Mouse (Mus musculus): ENCODE results near the gene Gm4871. TPM values are rescaled to one million over a fixed set of nuclear protein-coding genes. Genes with fewer than 3 reads are reported as not detected.
"Not testable (repeated sequence)": the region's sequence is repeated elsewhere in the genome, so short reads cannot be mapped to it uniquely, and the experiment has no call there.

Gm4871 gene
- not detected in 2 replicates for total RNA-seq (2015)
- not detected in 2 replicates for total RNA-seq (2017)

DNA sequence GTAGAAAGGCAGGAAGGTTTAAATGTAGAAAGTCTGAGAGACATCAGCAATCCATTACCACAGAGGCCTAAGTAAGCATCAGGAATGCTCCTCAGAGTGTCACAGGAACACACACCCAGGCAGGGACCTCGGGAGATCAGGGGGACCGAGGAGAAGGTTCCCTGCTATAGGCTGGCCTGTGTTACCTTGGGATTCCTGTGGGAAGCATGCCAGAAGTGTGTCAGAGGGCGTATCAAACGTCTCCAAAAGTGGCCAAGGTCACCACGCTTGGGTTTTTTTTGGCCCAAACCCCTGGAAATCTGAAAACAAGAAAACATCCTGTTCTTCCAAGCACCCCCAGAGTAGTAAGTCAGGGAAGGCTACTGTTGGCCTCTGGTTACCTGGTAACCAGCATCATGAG lies at the start of gene Gm4871:
TSS of gene Gm4871 (minus strand) at position 364 of the 400 bp plus-strand sequence.
- not testable (repeated sequence) for ATAC-seq (replicated peaks; ENCODE audit: poor library complexity)

DNA sequence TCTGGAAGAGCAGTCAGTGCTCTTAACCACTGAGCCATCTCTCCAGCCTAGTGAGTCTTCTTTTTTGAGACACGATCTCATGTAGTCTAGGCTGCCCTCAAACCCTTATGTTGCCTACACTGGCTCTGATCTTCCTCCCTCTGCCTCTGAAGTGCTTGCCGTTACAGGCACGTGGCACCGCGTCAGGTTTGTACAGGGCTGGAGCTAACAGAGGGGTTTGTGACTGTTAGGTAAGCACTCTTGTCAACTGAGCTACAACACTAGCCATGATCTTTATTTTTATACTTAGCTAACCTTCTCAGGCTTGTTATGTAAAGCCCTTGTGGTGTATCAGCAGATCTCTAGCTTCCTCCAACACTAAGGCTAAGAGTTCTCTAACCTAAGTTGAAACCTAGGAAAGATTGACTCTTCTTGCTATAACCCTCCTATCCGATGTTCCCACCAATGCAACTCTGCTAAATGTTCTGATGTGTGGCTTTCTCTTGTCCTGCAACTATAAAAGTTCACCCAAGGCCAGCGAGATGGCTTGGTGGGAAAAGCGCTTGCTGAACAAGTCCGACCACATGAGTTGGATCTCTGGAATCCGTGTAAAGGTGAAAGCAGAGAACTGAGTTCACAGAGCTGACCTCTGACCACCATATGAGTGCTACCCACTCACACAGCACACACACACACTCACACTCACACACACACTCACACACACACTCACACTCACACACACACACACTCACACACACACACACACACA lies 49.5 kb upstream of the Gm4871 start:
- ATAC-seq (replicated peaks; ENCODE audit: poor library complexity): no peak

DNA sequence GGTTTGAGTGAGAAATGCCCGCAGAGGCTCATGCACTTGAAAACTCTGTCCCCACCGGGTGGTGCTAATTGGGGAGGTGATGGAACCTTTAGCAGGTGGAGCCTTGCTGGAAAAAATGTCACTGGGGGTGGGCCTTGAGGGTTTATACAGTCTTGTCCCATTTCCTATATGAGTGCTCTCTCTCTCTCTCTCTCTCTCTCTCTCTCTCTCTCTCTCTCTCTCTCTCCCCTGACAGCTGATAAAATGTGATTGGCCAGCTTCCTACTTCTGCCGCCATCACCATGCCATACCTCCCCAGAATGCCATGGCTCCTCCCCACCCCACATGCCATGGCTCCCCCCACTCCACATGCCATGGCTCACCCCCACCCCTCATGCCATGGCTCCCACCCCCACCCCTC lies 42.5 kb upstream of the Gm4871 start:
- no peak for ATAC-seq (replicated peaks; ENCODE audit: poor library complexity)

DNA sequence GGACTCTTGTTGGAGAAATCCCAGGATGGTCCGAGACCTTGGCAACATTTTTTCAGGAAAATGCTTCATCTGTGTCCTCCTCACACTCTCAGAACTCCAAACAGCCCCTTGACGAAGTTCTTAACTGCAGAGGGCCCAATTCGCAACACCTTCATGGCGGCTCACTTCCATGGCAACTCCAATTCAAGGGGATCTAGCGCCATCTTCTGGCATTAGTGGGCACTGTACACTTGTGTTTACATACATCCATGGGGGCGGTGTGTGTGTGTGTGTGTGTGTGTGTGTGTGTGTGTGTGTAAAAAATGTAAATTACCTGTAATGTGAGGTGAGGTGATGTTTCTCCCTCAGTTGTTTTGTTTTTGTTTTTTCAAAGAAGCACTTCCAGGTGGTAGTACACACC lies 38.8 kb upstream of the Gm4871 start:
- peak; percentile 59; the same call in 1 of the 2 replicates for ATAC-seq (replicated peaks; ENCODE audit: poor library complexity)

DNA sequence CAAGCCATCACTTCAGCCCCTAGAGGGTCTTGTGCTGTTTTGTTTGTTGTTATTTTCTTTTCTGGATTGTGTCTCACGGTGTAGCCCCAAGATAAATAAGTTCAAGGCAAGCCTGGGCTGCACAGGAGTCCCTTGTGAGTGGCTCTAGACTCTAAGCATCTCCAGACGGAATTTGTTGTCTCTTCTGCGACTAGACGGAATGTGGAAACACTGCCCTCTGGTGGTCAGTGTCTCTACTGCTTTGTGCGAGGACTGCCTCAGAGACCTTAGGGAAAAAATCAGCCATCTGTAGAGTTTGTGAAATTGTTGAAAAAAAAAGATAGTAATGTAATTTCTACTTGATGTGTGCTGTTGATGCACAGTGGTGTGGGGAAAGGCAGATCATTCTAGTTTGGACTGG lies 37.2 kb upstream of the Gm4871 start:
- peak; percentile 88 for ATAC-seq (replicated peaks; ENCODE audit: poor library complexity)

DNA sequence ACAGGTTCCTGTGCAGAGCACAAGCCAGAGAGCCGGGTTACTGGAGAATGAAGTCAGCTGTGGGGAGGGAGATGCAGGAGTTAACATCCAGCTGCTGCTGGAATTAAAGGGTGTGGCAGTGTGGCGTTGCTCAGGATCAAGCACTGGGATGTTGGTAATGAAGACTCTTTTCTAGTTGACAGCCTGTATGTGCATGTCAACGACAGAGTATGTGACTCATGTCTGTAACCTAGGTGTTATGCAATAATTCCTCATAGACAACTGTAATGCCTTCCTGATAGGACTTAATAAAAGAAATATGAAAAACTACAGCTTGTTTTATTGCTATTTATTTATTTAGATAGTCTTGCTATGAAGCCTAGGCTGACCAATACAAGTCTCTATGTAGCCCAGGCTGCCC lies 36.3 kb upstream of the Gm4871 start:
- ATAC-seq (replicated peaks; ENCODE audit: poor library complexity): 0 out of 2 replicates have a peak, but pooled peaks have one; percentile 43

DNA sequence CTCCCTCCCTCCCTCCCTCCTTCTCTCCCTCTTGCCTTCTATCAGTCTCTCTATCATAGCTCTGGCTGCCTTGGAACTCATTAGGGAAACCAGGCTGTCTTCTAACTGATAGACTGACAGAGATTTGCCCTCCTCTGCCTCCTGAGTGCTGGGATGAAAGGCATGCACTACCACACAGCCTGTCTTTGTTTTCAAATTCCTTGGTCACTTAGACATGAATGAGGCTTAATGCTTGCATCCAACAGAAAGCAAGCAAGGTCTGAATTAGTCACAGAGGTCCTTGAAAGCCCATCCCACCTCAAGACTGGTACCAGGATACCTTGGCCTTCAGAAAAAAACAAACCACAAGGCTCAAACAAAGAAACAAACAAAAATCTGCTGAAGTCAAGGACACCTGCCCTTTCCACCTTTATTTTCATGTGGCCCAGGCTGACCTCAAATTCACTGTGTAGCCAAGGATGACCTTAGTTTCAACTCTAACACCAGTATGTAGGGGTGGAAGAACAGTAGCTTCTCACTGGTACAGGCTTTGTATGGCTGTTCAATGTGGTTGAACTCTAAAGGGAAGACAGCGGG lies 32.3 kb upstream of the Gm4871 start:
- ATAC-seq (replicated peaks; ENCODE audit: poor library complexity): no peak

DNA sequence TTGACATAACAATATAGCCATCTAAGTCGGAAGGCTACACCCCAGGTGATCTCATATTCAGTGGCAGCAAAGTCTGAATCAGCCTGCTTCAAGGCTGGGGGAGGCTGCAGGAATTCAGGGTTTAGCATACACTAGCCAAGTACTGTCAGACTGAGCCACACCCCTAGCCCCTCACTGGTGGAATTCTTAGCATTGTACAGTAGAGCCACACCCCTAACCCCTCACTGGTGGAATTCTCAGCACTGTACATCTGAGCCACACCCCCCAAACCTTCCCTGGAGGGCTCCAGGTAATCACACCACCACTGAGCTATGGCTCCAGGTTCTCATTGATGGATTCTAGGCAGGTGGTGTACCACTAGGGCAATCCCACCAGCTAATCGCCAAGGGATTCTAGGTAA lies 27.0 kb upstream of the Gm4871 start:
- 0 out of 2 replicates have a peak, but pooled peaks have one; percentile 29 for ATAC-seq (replicated peaks; ENCODE audit: poor library complexity)

DNA sequence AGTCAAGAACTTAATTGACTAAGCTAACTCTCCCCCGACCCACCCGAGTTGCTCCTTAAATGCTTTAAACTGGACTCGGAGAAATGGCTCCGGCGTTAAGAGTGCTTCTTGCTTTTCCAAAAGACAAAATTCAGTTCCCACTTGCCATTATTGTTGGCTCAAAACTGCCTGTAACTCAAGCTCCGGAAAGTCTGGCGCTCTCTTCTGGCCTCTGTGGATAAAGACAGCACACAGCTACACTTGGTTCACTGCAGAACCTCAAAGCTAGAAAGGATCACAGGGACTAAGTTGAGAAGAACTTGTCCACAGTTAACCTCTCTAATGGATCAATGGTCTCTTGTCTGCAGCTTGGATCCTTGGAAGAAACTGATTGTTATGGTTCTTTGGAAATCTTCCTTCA lies 26.2 kb upstream of the Gm4871 start:
- ATAC-seq (replicated peaks; ENCODE audit: poor library complexity): no peak

DNA sequence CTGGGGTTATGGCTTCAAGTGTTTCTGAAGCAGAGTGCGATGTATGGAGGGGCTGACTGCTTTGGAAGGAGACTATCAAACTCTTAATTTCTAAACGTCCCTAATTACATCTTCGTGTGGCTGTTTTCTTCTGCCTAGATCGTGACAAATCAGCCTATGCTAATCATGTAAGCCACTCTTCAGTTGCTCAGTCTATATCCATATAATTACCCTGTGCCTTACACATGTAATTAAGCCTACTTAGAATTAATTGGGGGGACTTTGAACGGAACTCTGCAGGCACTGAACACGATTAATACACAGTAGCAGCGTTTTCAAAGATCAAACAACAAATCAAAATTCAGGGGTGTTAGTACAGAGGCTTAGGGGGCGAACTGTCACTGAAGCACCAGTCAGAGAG lies 25.4 kb upstream of the Gm4871 start:
- ATAC-seq (replicated peaks; ENCODE audit: poor library complexity): no peak

DNA sequence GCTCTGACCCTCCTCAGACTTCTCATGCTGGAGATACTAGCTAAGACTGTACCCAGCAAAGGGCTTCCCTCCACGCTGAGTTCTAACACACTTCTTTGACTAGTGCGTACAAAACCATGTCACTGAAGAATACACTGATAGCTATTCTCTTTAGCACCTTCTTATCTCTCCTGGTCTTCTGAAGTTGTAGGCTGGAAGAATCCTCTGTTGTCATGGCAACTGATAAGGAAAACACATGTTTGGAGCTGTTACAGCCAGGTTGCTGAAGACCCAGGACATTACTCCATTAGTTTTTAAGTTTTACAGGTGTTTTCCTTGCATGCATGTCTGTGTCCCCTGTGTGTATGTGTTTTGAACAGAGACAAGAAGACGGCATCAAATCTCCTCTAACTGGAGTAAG lies 21.6 kb upstream of the Gm4871 start:
- peak; percentile 74 for ATAC-seq (replicated peaks; ENCODE audit: poor library complexity)

DNA sequence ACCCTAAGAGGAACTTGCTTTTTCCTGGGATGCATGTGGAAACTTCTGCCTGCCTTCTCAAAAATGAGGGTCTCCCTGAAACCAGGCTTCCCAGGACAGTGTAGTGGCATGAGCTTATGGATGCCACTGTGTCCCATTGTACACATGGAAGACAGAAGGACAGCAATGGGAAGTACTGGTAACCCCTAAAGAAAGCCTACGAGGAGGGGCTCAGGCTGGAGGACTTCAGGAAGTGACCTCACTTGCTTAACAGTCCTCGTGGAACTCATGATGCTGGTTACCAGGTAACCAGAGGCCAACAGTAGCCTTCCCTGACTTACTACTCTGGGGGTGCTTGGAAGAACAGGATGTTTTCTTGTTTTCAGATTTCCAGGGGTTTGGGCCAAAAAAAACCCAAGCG lies 10.1 kb upstream of the Gm4871 start, which contains the start of gene 1700018F24Rik:
TSS of gene 1700018F24Rik (plus strand) at position 301 of the 400 bp plus-strand sequence.
- ATAC-seq (replicated peaks; ENCODE audit: poor library complexity): not testable (repeated sequence)

DNA sequence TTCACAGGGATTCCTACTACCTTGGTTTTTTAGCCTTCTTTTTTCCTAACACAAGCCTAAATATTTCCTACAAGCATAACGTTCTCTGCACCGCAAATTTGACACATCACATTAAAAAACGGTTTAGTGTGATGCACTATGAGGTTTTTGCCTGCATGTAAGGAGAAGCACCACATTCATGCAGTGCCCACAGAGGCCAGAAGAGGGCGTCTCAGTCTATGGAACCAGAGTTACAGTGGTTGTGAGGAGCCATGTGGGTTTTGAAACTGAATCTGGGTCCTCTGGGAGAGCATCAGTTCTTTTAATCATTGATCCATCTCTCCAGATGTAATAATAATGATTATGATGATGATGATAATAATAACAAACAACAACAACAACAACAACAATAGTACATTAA lies 9.1 kb upstream of the Gm4871 start:
- ATAC-seq (replicated peaks; ENCODE audit: poor library complexity): peak; percentile 82

DNA sequence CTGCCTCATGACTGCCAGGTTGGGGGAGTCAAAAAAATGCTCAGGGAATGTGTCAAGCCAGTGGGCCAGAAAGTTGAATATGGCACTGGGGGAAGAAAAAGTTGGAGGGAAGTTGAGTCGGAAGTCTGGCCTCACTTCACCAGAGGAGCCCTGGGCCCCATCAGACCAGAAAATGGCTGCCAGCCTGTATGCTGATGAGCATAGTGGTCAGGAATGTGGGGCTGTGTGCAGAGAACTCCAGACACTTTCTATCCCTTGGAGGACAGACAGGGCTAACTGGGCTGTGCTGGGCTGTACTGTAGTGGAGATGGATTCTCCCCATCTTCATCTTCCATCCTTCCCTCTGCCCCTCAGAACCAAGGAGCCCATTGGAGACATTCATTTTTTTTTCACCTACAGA lies 2.1 kb downstream of the Gm4871 start:
- not testable (repeated sequence) for ATAC-seq (replicated peaks; ENCODE audit: poor library complexity)

DNA sequence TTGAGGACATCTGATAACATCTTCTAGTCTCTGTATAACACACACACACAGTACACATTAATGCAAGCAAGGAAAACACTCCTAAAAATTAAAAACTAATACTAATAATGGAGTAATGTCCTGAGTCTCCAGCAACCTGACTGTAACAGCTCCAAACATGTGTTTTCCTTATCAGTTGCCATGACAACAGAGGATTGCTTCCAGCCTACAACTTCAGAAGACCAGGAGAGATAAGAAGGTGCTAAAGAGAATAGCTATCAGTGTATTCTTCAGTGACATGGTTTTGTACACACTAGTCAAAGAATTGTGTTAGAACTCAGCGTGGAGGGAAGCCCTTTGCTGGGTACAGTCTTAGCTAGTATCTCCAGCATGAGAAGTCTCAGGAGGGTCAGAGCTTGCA lies 11.8 kb downstream of the Gm4871 start:
- peak; percentile 79 for ATAC-seq (replicated peaks; ENCODE audit: poor library complexity)

DNA sequence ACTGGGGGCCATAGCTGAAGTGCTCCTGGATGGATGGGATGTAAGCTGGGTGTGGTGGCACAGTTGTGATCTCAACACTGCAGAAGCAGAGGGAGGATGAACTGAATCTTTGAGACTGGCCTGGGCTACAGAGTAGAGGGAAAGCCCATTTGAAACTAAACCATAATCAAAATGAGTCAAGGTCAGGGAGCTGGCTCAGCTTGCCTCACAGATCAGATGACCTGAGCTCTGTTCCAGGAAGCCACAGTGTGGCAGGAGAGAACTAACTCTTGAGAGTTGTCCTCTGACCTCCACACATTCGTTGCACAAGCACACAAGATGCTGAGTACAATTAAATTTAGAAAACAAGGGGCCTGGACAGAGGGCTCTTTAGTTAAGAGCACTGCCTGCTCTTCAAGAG lies 12.3 kb downstream of the Gm4871 start:
- not testable (repeated sequence) for ATAC-seq (replicated peaks; ENCODE audit: poor library complexity)

DNA sequence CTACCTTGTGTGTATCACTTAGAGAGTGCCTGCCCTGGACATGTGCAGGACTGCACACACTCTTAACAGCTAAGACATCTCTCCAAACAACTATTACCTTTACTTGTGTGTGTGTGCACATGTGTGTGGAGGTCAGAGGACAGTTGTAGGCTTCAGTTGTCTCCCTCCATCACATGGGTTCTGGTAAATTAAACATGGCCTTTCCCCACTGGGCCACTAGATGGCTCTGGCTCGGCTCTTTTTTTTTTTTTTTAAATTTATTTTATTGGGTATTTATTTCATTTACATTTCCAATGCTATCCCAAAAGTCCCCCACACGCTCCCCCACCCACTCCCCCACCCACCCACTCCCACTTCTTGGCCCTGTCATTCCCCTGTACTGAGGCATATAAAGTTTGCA lies 15.8 kb downstream of the Gm4871 start:
- ATAC-seq (replicated peaks; ENCODE audit: poor library complexity): peak; percentile 58; the same call in 1 of the 2 replicates

DNA sequence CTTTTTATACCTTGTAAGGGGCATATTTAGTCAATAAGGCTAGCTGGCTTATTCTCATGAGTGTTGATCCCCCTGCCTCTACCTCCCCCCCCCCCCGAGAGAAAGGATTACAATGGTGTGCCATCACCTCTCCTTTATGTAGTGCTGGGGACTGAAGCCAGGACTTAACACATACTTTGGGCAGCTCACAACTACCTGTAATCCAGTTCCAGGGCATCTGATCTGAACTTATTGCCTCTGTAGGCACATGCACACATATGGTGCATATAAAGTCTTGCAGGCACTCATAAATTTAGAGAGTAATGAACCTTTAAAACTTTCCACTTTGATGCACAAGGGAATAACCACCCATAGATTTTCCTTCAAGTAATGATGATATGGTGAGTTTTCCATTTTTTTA lies 18.3 kb downstream of the Gm4871 start:
- ATAC-seq (replicated peaks; ENCODE audit: poor library complexity): no peak

DNA sequence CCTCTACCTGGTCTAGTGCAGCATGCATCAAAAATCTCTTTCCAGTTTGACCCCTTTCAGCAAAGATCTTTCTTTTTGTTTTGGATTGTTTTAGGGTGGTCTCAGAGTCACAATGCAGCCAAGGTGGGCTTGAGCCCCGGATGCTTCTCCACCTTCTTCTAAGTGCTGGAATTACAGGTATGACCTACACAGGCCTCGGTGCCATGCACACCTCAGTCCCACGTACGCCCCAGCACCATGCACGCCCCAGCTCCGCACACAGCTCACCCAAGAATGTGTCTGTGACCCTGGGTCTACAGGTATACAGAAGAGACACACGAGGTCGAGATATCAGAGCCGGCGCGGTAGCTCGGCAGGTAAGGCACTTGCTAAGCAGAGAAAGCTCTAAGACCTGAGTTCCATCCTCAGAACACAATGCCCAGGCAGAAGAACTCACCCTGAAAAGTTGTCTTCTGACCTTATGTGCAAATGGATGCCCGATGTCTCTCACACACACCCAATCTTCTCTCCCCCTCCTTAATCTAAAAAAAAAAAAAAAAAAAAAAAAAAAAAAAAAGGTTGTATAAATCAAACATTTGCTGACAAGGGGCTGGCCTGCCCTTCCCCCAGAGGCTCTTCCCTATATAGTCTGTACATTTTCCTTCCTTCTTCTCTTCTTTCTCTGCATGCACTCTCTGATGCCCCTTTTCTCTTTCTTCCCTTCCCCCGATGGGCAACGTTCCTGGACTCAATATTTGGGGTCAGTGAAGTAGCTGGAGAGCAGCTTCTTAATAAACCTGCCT lies 23.5 kb downstream of the Gm4871 start:
- no peak for ATAC-seq (replicated peaks; ENCODE audit: poor library complexity)

DNA sequence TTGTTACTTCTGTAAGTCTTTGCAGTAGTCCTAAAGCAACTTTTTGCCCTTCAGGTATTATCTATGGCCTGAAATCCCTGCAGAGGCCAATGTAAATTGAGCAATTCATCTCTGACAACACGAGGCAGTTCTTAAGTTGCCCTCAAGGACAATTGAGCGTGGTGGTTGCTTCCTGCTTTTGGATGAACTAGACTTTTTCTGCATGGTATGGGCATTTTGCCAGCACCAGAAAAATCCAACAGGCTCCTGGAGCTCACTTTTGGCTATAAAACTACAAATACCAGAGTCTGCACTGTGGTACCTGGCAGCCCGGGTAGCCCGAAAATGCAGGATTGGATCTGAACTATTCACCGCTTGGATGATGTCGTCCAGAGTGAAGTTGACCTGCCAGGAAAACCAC lies 27.0 kb downstream of the Gm4871 start:
- ATAC-seq (replicated peaks; ENCODE audit: poor library complexity): no peak

DNA sequence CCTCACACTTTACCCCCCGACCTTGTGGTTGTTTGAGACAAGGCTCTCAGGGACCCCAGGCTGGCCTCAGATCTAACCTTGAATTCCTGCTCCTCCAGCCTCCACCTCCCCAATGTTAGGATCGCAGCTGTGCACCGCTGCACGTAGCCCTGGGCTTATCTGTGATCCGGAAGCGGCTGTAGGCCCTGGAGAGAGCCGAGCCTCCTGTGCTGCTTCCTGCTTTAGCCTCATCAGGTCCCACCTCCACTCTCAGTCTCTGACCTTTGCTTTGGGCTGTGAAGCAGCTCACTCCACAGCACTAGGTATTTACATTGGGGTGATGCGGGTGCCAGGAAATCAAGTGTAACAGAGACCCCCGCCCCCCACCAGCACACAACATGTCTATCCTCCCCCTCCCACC lies 28.1 kb downstream of the Gm4871 start:
- no peak for ATAC-seq (replicated peaks; ENCODE audit: poor library complexity)

DNA sequence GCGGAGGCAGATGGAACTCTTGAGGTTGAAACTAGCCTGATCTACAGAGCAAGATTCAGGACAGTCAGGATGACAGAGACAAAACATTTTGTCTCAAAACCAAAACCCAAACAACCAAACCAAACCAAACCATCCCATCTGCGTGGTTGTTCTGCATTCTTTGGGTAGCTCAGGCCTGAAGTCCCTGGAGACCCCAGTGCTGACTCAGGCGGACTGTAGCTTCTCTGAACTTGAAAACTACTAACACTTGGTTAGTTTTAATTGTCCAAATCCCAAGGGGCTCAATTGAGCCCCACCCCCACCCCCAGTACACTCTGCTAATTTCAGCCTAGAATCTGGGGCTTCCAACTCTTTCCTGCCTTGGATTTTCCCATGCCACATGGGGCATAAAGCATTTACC lies 29.2 kb downstream of the Gm4871 start:
- no peak for ATAC-seq (replicated peaks; ENCODE audit: poor library complexity)
